Mouse (Mus musculus) heart, adult 11 months (tissue): ENCODE measurements around the gene Prpf6.

Source experiments
- DNase-seq: peaks from one replicate; pipeline ENCODE4 v3.0.0; 2022

Gene Prpf6

DNA sequence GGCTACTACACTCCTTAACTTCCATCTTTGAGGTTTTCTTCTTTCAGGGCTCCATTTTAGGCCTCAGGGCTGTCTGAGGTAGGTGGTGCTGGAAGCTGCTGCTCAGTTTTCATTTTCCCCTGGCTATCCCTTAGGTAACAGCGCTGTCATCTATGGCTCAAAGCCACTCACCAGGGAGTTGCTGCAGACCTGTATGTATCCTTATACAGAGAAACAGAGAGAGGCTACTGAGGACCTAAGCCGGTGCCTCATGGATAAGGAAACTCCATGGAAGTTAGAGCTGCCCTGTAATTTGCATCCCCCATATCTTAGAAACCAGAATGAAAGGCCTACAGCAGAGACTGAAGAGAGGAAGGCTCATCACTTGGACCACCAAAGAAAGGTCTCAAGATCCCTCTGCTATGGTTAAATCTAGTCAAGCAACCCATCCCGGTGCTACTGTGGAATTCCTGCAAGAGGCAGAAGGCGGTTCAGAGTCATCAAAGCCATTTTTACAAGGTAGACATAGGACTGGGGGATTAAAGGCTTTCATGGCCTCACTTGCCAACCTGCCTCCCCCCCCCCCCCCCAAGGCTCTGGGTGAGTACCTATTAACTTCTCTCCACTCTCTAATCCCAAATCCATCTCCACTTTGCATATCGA lies 11.4 kb upstream of the Prpf6 start:
- DNase-seq = peak; percentile 87

DNA sequence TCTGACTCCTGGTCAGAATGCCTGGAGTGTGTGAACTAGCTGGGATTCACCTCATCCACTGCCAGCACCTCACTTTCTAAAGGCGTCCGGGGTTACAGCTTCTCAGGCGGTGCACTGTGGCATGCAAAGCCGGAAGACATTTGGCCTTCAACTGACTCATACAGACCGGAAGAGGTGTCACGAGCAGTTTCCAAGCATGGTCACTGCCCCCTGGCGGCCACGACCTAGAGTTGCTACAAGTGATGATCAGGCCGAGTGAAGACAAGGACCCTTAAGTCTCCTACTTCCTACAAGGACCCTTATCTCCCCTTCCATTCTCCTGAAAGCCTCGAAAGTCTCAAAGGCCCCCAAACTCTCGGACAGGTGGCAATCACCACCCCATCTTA lies 10.7 kb upstream of the Prpf6 start:
- peak; percentile 99 for DNase-seq

- peak; percentile 98 for DNase-seq
Measured at GRCm38 (mm10) chr2:181581402-181582120, 10.1 kb upstream of the Prpf6 start.

GRCm38 (mm10) chr2:181582358-181582757 lies 9.3 kb upstream of the Prpf6 start:
- DNase-seq = peak; percentile 92

DNA sequence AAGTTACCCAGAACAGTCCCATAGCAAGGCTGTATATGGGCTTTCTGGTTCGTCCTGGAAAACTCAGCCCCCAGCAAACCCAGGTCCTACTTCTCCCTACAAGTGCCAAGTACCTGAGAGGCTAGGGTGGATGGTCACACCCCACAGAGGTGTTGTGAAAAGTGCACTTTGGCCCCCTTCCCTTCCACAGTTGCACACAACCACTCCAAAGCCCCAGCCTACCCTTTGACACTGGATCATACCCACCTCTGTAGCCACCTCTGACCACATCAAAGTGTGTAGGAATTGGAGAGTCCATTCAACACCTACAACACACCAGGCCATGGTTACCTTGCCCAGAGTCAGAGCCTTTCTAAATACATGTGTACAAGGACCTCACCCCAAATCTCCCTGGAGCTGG lies 8.7 kb upstream of the Prpf6 start:
- peak; percentile 89 for DNase-seq

- peak; percentile 84 for DNase-seq
Measured at GRCm38 (mm10) chr2:181583460-181584257, 8.0 kb upstream of the Prpf6 start.

- DNase-seq = peak; percentile 79
Measured at GRCm38 (mm10) chr2:181584411-181584942, 7.2 kb upstream of the Prpf6 start, which contains the start of gene Uckl1. TSS of gene Uckl1 (minus strand) at chr2:181584892.

DNA sequence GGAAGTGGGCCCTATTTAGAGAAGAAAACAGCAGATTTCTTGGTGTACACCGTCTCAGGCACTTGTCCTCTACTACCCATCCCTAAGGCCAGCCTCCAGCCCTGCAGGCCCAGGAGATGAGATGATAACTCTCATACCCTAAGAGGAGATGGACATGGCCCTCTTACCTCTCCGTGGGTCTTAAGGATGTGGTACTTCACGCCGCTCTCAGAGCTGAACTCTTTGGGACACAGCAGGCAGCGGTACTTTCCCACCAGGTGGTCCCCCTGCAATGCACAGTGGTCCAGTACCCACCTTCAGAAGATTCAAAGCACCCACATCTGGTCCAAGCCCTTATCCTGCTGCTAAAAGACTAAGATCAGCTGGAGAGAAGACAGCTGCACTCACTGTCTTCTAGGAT lies 6.2 kb upstream of the Prpf6 start:
- peak; percentile 87 for DNase-seq

GRCm38 (mm10) chr2:181586124-181586523 lies 5.5 kb upstream of the Prpf6 start:
- DNase-seq = peak; percentile 83

DNA sequence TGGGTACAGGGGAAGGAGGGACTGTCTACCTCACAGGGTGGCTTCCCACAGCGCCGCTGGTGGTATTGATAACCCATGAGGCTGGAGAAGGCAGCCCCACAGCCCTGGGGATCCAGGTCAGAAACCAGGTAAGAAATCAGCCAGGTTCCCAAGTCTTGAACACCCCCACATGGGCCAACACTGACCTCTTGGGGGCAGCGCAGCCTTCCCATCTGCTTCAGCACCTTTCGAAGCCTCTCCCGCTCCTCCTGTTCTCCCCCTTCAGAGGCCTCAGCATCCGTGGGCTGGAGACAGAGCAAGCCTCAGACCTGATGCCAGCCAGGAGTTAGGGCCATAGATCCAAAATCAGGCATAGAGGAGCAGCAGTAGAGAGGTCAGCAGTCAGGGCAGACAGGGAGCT lies 3.9 kb upstream of the Prpf6 start:
- DNase-seq = peak; percentile 88

DNA sequence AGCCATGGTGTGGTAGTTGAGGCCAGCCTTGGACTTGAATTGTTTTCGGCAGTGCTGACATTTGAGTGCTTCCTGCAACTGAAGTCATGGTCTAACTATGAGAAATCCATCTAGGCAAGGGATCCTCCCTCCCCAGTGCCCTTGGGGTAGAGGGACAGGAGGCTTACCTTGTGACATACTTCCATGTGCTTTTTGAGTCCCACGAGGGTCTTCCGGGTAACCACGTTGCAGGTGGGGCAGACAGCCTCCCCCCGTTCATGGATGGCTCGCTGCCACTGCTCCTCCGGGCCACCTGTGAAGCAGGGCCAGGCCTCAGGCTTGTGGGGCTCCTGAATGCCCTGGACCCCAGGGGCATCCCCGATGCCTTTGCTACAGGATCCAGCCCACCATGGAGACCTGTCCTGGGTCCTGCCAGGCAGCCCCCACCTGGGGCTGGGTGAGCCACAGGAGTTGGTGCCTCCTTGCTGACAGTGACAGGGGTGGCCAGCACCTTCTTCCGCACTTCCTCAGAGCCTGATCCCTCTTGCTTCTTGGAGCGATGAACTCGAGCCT lies 3.4 kb upstream of the Prpf6 start:
- DNase-seq = peak; percentile 92

GRCm38 (mm10) chr2:181589011-181589731 lies 2.5 kb upstream of the Prpf6 start:
- peak; percentile 89 for DNase-seq

DNA sequence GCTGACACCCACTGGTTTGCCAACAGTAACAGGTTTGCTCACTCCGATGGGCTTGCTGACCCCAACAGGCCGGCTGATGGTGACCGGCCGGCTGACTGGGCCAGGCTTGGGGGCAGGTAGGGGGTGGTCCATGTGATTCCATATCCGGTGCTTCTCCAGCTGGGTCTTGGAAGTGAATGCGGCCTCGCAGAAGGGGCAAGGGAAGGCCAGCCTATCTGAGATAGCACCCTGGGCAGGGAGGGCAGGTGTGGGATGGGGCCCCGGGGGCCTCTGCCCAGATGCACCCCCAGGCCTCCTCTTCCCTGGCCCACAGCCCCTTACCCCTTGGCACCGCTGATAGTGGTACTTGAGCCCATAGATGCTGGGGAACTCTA lies 1.9 kb upstream of the Prpf6 start:
- peak; percentile 93 for DNase-seq

GRCm38 (mm10) chr2:181590471-181590870 lies 1.2 kb upstream of the Prpf6 start:
- peak; percentile 88 for DNase-seq

- peak; percentile 97 for DNase-seq
Measured at GRCm38 (mm10) chr2:181592231-181593041, 768 bp downstream of the Prpf6 start, which contains the start of gene Zfp512b. TSS of gene Zfp512b (minus strand) at chr2:181592803.

- DNase-seq = no peak
Measured at GRCm38 (mm10) chr2:181593042-181593421, 1.4 kb downstream of the Prpf6 start.

DNA sequence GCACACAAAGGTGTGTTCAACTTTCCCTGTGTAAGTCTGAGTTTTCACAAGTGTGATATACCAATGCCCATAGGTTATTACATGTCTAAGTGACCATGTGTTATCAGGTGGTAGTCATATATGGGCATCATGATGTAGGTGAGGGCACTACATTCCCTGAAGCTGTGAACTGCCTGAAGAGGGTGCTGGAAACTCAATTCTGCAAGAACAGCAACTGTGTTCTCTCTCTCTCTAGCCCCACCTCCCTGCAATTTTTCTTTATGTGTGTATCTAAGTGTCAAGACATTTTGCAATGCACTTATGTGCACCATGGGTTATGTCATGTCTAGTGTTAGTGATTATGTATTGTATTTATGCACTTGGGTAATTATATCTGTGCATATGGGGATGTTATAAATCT lies 2.3 kb downstream of the Prpf6 start:
- peak; percentile 78 for DNase-seq

DNA sequence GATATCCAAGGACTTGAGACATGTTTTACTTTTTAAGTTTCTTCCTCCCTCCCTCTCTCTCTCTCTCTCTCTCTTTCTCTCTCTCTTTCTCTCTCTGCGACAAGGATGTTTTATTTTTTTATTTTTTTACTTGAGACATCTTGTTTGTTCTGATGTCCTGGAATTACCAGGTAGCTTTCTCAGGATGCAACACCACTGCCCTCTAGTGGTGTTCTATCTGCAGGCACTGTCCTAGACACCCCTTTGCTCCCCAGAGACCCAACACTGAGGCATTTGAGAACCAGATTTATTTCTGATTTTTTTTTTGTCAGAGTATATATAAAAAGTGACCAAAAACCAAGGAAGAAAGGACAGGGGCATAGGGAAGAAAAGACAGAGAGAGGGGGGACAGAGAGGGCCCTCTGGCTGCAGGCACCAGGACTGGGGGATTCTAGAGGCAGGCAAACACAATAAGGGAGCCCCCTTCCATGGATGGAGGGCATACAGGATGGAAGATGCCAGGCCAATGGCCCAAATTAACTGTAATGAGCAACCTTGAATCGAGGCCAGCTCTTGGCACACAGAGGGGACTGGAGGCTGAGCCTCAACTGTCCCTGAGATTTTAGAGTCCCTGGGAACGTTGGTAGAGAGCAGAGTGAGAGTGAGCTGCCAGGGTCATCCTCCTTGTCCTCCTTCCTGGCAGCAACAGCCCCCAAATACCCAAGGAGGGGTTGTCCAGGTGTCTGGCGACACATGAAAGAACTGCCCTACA lies 3.5 kb downstream of the Prpf6 start:
- peak; percentile 89 for DNase-seq

GRCm38 (mm10) chr2:181596221-181596960 lies 4.7 kb downstream of the Prpf6 start:
- peak; percentile 90 for DNase-seq
